ENCODE assay signal across 12 mouse cellular contexts in genomic region chr16:32640096-32640495, GRCm38 (mm10). TPM values are rescaled to one million over a fixed set of nuclear protein-coding genes. Genes with fewer than 3 reads are reported as not detected.
DNase-seq lines count a peak whose midpoint lies in the region; ATAC-seq lines count a peak whose summit lies in the region.
"Had no signal": no experiment of that assay in that cellular context is flagged by ENCODE, and none has a peak within 500 bp of the region (broad histone marks: within the 10 kb centered on the region; RNA-seq: fewer than 3 reads in every experiment).

No protein-coding gene starts in this region.

- H3K27me3 ChIP-seq in forebrain, embryonic 15.5 days, result no peaks in the 10 kb centered on the region
- H3K27me3 ChIP-seq: intestine, embryonic 15.5 days had no signal

- no peak for ATAC-seq in forebrain, embryonic 15.5 days (replicated peaks)
- ATAC-seq: intestine, embryonic 15.5 days had no signal

- no peak overlapping the region for H3K27ac ChIP-seq in forebrain, embryonic 15.5 days (replicated peaks)
- H3K27ac ChIP-seq: intestine, embryonic 15.5 days; liver, embryonic 15.5 days had no signal

- no peaks in the 10 kb centered on the region for H3K9me3 ChIP-seq in forebrain, embryonic 15.5 days
- H3K9me3 ChIP-seq: intestine, embryonic 15.5 days; liver, embryonic 15.5 days had no signal

- no peak overlapping the region for H3K9ac ChIP-seq in forebrain, embryonic 15.5 days (replicated peaks)
- H3K9ac ChIP-seq: intestine, embryonic 15.5 days; liver, embryonic 15.5 days had no signal

- H3K4me1 ChIP-seq in forebrain, embryonic 15.5 days, result peaks cover 6% of the 10 kb centered on the region

- peak; percentile 26 for DNase-seq in adrenal gland, postnatal 14 days
- no peak for DNase-seq in adrenal gland, postnatal 25 days
- DNase-seq in heart, postnatal 4 days, result peak; percentile 41
- DNase-seq in heart, adult 9 months (ENCODE audit: low spot score in 2 of 2), result no peak
- DNase-seq in 3134 (ENCODE audit: extremely low read depth, insufficient read length, low spot score), result peak; percentile 70
- peak; percentile 59 for DNase-seq in kidney, adult 9 months
- no peak for DNase-seq in left cerebral cortex, postnatal 4 days
- DNase-seq: cerebellum, adult 11-12 months had no signal

- no peaks in the 10 kb centered on the region for H3K36me3 ChIP-seq in forebrain, embryonic 15.5 days
- H3K36me3 ChIP-seq: intestine, embryonic 15.5 days; liver, embryonic 15.5 days had no signal

- 56% methylated on average over 5 of the region's 5 CpGs for WGBS in forebrain, embryonic 15.5 days

- no peak overlapping the region for H3K4me2 ChIP-seq in forebrain, embryonic 15.5 days (replicated peaks)
- H3K4me2 ChIP-seq: intestine, embryonic 15.5 days; liver, embryonic 15.5 days had no signal

- intact Hi-C loops in left cerebral cortex, postnatal 4 days (cut with DNase I), result no loop called here

- no peak overlapping the region for H3K4me3 ChIP-seq in forebrain, embryonic 15.5 days
- H3K4me3 ChIP-seq: erythroblast, embryonic 14.5 days; intestine, embryonic 15.5 days; liver, embryonic 15.5 days had no signal

RNA-seq across cellular contexts. Expression of gene Tnk2, which starts 3.6 kb away (rescaled TPM):
- 48.5 and 55.4 TPM in 2 replicates for total RNA-seq in adrenal gland, postnatal 14 days (2021)
- total RNA-seq in adrenal gland, postnatal 25 days (2021), result 34.8 and 52.2 TPM in 2 replicates
- 10 to 100 TPM; 38.4 to 49.9 TPM for total RNA-seq in heart, postnatal 4 days (2021)
- 10 to 100 TPM; 84.7 to 99.6 TPM for total RNA-seq in left cerebral cortex, postnatal 4 days (2021)
- 16.0 and 20.4 TPM in 2 replicates for polyA plus RNA-seq in forebrain, embryonic 15.5 days (2015; fragmentation: Nextera tagmentation; extraction: Ambion mirVana)

RNA-seq across cellular contexts. Expression of gene Tfrc, which starts 31.4 kb away (rescaled TPM):
- 181 and 285 TPM in 2 replicates for total RNA-seq in adrenal gland, postnatal 14 days (2021)
- total RNA-seq in adrenal gland, postnatal 25 days (2021), result 37.9 and 42.6 TPM in 2 replicates
- total RNA-seq in heart, postnatal 4 days (2021), result 100 to 1,000 TPM; 139 to 148 TPM
- total RNA-seq in left cerebral cortex, postnatal 4 days (2021), result 10 to 100 TPM; 77.2 to 90.3 TPM
- polyA plus RNA-seq in forebrain, embryonic 15.5 days (2015; fragmentation: Nextera tagmentation; extraction: Ambion mirVana), result 28.3 and 33.1 TPM in 2 replicates

Comparison
In these comparisons a context has a peak if more than half of its experiments do, and no peak if none do; other contexts are left out.
1. DNase-seq: peak in adrenal gland, postnatal 14 days (single experiment), heart, postnatal 4 days (single experiment), 3134 (single experiment) and kidney, adult 9 months (single experiment); none in adrenal gland, postnatal 25 days (single experiment), heart, adult 9 months (0 of 2) and left cerebral cortex, postnatal 4 days (single experiment).